Mouse (Mus musculus): ENCODE results near the gene Ldlr.
A peak's percentile ranks its signal among the peaks of the same experiment; 100 is the strongest.

The Ldlr gene

GRCm38 (mm10) chr9:21725224-21726121, 2.2 kb downstream of the Ldlr start:
- peak; percentile 51 for DNase-seq (ENCODE audit: extremely low read depth, low read depth)

DNA sequence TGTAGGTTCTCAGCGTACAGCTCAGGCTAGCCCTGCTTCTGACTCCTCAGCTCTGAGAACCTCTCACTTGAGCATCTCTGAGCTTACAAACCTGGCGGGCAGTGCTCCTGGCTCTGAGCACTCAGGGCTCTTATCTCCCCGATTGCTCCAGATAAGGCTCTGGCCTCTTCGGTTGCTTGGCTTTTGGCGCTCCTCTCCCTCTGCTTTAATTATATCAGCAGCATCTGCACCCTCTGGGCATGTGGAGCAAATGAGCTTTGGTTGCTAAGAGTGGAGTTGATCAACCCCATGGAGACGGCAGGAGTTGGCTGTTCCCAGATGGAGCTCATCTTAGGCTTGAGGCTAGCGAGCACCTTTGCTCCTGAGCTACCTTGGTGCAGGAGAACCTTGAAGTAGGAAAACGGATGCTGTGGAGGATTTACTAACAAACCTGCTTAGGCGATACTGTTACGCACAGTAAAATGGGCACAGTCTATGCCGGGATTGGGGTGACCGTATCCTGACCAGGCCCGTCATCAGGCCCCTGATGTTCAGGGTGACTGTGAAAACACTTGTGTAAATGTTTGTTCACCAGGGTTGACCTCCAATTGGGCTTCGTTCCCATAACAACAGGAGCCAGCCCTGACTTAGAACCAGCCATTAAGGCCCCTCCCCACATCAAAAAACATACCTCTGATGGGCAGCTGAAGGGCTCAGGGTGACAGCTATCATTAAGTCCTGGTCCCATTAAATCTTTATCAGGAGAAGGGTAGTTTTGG, 3.1 kb downstream of the Ldlr start:
- no peak for DNase-seq (ENCODE audit: extremely low read depth, low read depth)

DNA sequence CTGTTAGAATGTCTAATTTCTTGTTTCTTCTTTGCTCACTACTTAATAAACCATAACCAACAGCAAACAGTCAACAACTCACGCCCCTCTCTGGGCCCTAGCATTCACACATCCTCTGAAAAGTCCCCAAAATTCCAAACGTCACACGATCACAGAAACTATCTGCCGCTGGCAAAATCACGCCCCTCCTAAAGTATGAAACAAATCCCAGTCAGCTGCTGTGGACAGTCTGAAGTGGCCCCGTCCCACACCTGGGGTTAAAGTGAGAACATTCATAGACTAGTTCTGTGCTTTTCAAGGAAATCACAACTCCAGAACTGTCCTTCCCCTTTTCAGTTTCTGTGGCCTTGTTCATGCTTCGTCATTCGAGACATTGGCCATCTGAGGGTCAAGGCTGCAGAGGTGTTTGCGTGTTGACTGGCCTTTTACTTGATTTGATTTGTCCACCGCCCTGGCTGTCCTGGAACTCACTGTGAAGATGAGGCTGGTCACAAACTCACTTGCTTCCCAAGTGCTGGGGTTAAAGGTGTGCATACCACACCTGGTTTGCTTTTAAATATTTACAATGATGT, 5.1 kb downstream of the Ldlr start:
- no peak for DNase-seq (ENCODE audit: extremely low read depth, low read depth)

DNA sequence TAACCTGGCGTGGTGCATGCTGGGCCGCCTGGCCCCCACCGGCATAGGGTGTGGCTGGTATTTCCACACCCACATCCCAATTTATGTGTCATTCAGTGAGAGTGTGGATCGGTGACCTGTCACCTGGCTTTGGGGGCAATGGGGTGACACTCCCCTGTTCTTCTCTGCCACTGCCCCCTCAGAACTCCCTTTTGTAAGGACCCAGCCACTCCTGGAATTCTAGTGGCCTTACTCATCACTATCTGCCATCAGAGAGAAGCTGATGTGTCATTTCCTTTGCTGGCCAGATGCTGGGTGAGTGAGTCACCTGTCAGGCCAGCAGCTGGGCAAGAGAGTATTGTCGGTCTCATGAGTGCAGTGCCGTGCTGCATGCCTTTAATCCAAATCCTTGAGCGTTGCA, 6.0 kb downstream of the Ldlr start:
- no peak for DNase-seq (ENCODE audit: extremely low read depth, low read depth)

GRCm38 (mm10) chr9:21732288-21732687, 9.0 kb downstream of the Ldlr start:
- DNase-seq (ENCODE audit: extremely low read depth, low read depth), result no peak

DNA sequence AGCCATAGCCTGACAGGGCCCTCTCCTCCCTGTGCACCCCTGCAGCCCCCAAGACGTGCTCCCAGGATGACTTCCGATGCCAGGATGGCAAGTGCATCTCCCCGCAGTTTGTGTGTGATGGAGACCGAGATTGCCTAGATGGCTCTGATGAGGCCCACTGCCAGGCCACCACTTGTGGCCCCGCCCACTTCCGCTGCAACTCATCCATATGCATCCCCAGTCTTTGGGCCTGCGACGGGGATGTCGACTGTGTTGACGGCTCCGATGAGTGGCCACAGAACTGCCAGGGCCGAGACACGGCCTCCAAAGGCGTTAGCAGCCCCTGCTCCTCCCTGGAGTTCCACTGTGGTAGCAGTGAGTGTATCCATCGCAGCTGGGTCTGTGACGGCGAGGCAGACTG, 10.2 kb downstream of the Ldlr start:
- no peak for DNase-seq (ENCODE audit: extremely low read depth, low read depth)

DNA sequence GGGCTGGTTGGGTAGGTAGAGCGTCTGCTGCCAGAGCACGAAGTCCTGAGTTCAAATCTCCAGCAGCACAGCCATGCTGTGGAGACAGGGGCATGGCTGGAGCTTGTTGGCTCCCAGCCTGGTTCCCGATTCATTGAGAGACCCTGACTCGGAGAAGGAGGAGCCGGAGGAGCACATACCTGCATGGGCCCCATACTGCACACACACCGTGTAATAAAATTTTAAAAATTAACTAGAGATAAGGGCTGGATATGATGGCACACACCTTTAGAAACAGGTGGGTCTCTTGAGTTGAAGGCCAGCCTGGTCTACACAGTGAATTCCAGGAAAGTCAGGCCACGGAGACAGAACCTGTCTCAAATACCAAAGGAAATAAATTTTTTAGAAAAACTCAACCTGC, 10.7 kb downstream of the Ldlr start:
- DNase-seq (ENCODE audit: extremely low read depth, low read depth), result no peak

- DNase-seq (ENCODE audit: extremely low read depth, low read depth), result no peak
These were observed 11.8 kb downstream of the Ldlr start for GRCm38 (mm10) chr9:21735126-21735525.

DNA sequence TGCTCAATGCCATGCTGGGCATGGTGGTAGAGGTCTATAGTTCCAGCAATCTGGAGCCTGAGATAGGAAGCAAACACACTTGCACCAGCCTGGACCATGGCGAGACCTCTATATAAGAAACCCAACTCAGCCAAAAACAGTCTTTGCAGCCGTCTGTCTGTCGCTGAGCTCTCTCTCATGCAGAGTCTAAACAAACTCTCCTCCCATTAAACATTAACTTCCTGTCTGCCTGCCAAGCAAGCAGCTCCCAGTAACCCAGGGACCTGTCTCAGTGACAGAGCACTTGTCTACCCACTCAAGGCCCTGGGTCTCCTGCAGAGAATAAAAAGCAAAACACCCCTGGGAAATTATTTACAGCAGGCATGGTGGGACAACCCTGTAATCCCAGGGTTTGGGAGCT, 13.3 kb downstream of the Ldlr start:
- no peak for DNase-seq (ENCODE audit: extremely low read depth, low read depth)

DNA sequence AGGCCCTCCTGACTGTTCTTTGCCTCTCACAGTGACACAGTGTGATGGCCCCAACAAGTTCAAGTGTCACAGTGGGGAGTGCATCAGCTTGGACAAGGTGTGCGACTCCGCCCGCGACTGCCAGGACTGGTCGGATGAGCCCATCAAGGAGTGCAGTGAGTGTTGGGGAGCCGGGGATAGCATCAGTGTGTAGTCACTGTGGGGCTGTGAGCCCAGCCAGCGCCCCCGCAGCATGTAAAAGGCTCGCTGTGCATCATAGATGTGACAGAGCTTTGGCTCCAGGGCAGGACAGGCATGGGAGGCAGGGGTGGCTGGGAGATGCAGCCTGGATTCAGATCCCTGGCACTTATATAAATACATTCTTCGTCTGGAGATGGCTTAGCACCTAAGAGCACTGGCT, 13.9 kb downstream of the Ldlr start:
- no peak for DNase-seq (ENCODE audit: extremely low read depth, low read depth)

DNA sequence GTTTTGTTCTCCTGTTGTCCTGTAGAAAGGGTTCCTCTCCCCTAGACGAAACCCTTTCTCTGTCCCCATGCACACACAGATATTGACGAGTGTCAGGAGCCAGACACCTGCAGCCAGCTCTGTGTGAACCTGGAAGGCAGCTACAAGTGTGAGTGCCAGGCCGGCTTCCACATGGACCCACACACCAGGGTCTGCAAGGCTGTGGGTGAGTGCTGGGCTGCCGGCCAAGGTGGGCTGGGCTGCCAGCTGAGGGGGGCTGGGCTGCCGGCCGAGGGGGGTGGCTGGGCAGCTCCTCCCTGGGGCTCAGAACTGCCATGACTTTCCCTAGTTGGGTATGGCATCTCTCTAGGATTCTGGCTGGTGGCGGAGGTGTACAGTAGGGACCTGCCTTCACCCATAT, 15.5 kb downstream of the Ldlr start:
- DNase-seq (ENCODE audit: extremely low read depth, low read depth), result no peak

GRCm38 (mm10) chr9:21740427-21740826, 17.1 kb downstream of the Ldlr start:
- DNase-seq (ENCODE audit: extremely low read depth, low read depth), result no peak

- DNase-seq (ENCODE audit: extremely low read depth, low read depth), result no peak
These were observed 18.2 kb downstream of the Ldlr start for GRCm38 (mm10) chr9:21741514-21741913.

GRCm38 (mm10) chr9:21747238-21747774, 24.0 kb downstream of the Ldlr start:
- DNase-seq (ENCODE audit: extremely low read depth, low read depth), result no peak

- peak; percentile 74 for DNase-seq (ENCODE audit: extremely low read depth, low read depth)
These were observed 24.8 kb downstream of the Ldlr start for GRCm38 (mm10) chr9:21748033-21748432.

DNA sequence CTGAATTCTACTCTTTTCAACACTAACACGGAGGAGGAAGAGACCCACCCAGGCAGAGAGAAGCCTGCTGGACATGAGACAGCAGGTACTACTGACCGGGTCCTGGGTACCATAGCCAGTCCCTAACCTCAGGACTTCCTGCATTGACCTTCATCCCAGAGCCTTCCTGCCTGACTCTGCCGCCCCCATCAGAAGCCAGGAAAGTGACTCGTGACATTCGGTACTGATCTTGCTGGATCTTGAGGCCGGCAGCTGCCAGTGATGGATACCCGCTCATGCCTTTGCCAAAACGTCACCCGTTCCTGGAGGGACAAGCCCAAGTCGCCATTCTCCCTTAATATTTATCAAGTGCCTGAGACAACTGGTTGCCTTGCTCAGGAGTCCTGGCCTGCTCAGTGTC, 25.2 kb downstream of the Ldlr start:
- DNase-seq (ENCODE audit: extremely low read depth, low read depth), result no peak

DNA sequence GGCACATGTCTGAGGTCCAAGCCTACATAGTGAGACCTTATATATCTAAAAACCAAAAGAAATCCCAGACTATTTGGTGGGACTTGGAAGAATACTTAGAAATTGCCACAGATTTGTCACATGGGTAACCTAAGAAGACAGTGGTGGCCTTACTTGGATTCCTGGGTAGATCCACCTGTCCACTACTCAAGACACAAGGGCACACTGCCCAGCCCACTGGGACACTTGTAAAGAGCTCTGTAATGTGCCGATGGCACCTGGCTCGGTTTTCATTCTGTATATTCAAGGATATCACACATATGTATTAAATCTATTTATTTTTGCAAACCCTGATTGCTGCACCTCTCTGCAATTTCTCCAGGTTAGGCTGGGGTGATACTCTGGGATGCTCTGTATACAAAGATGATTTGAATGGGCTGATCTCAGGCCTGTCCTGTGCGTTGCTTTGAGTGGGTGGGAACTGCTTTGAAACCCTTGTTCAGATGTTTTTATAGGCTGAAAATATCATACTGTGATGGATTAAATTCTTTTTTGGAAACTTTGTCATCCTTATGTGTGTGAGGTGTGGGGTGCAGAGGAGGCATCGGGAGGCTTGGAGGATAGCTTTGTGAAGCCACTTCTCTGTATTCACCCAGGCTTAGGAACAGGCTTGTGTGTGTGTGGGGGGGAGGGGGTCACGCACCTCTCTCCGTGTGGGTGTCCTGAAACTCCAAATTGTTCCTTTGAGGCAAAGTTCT, 26.3 kb downstream of the Ldlr start:
- DNase-seq (ENCODE audit: extremely low read depth, low read depth), result no peak

- no peak for DNase-seq (ENCODE audit: extremely low read depth, low read depth)
These were observed 27.1 kb downstream of the Ldlr start for GRCm38 (mm10) chr9:21750370-21750769.

DNA sequence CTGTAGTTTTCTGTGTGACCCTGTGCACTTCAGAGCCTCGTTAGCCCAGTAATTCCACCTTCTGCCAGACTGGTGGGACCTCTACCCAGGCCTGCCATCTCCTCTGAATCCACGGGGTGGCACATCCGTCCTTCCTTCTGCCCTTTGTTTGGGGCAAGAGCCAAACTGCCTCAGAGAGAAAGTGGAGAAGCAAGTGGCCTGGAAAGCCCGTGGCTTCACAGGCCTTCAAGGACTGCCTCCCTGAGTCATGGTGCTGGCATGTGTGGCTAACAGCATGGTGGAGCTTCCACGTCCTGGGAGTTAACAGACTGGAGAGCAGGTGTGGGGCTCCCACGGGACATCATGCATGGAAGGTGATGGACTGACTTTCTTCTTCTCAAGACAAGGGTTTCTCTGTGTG, 28.1 kb downstream of the Ldlr start:
- no peak for DNase-seq (ENCODE audit: extremely low read depth, low read depth)

- DNase-seq (ENCODE audit: extremely low read depth, low read depth), result no peak
These were observed 29.0 kb downstream of the Ldlr start for GRCm38 (mm10) chr9:21752252-21752792.

GRCm38 (mm10) chr9:21754003-21754402, 30.7 kb downstream of the Ldlr start:
- no peak for DNase-seq (ENCODE audit: extremely low read depth, low read depth)

Measured in MEL-GATA-1-ER (cell line).